Mouse (Mus musculus): ENCODE measurements at regions not wholly inside any gene's neighbourhood (a gene's known extent, or its start where the extent isn't known, plus 50 kb on each side); places are given as distances from the start of the nearest gene placed in this dataset.

DNA sequence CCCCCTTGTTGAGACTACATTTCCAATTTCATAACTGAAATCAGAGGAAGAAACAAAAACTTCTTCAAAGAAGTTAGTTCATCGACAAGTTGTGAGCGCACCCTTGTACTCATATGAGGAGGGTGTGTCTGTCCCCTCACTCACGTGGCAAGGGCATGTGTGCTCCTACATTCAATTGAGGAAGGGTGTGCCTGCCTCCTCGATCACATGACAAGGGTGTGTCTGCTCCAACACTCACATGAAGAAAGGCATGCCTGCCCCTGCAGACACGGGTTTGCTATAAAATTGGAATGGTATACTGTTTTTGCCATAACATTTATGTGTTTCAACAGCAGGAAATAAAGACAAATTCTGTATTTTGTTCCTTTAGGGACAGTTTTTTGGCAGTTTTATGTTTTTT, 290.6 kb upstream of the Spred2 start:
- WGBS, result 74% methylated on average over 5 of the region's 5 CpGs
- ATAC-seq, result no peak
- H3K9ac ChIP-seq (ENCODE audit: low read depth, low read length), result no peak overlapping the region
- no peak overlapping the region for H3K4me2 ChIP-seq (replicated peaks; ENCODE audit: low read depth)
- H3K36me3 ChIP-seq (ENCODE audit: control insufficient read depth, insufficient read depth), result no peaks in the 10 kb centered on the region
- no peak overlapping the region for H3K27ac ChIP-seq (ENCODE audit: low read depth, low read length)
- no peak overlapping the region for H3K4me3 ChIP-seq (ENCODE audit: low read depth, low read length)
- TF ChIP-seq CTCF (IDR thresholded peaks at IDR 0.05; ENCODE audit: low read depth), result no peak
- no peaks in the 10 kb centered on the region for H3K4me1 ChIP-seq (replicated peaks; ENCODE audit: control insufficient read depth, insufficient read depth, low read length)
- no peaks in the 10 kb centered on the region for H3K9me3 ChIP-seq (ENCODE audit: control insufficient read depth)
- H3K27me3 ChIP-seq (replicated peaks; ENCODE audit: control insufficient read depth, insufficient read depth, low read length), result no peaks in the 10 kb centered on the region

- no peak for ATAC-seq
- no peaks in the 10 kb centered on the region for H3K9me3 ChIP-seq (ENCODE audit: control insufficient read depth)
- H3K4me3 ChIP-seq (ENCODE audit: low read depth, low read length), result no peak overlapping the region
- H3K36me3 ChIP-seq (ENCODE audit: control insufficient read depth, insufficient read depth), result no peaks in the 10 kb centered on the region
- no peak overlapping the region for H3K27ac ChIP-seq (ENCODE audit: low read depth, low read length)
- H3K27me3 ChIP-seq (replicated peaks; ENCODE audit: control insufficient read depth, insufficient read depth, low read length), result no peaks in the 10 kb centered on the region
- H3K4me1 ChIP-seq (replicated peaks; ENCODE audit: control insufficient read depth, insufficient read depth, low read length), result no peaks in the 10 kb centered on the region
- TF ChIP-seq CTCF (IDR thresholded peaks at IDR 0.05; ENCODE audit: low read depth), result no peak
- 70% methylated on average over 8 of the region's 8 CpGs for WGBS
- H3K9ac ChIP-seq (ENCODE audit: low read depth, low read length), result no peak overlapping the region
- no peak overlapping the region for H3K4me2 ChIP-seq (replicated peaks; ENCODE audit: low read depth)
These were observed 283.0 kb upstream of the Spred2 start for GRCm38 (mm10) chr11:19641153-19641552.

DNA sequence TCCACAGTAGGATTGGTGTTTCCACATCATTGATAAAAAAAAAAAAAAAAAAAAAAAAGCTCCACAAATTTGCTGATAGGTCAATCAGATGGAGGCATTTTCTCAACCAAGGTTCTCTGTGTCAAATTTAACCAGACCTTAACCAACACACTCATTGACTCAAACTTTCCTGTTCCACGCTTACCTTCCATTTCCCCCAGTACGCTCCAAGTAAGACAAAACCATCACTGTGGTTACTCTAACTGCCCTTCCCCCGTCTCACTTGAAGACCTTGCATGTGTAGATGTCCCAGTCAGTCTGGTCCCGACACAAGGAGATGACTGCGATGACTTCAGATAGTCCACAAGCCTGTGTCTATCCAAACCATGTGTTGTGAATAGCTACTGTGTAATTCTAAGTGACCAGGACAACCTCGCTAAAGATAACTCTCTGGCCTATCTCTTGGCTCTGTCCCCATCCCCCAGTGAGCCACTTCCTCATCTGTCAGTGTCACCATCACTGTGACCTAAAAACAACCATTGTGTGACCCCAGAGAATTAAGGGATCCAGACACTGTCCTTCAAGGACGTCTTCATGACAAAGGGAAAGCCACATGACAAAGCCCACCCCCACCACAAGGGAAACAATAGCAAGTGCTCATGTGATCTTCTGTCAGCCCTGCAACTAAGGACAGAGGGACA, 279.9 kb upstream of the Spred2 start:
- Histone ChIP-seq H3K9ac (ENCODE audit: low read depth, low read length) (no peak overlapping the region), H3K9me3 (ENCODE audit: control insufficient read depth) (no peaks in the 10 kb centered on the region), H3K36me3 (ENCODE audit: control insufficient read depth, insufficient read depth) (no peaks in the 10 kb centered on the region), H3K4me3 (ENCODE audit: low read depth, low read length) (no peak overlapping the region), H3K4me2 (replicated peaks; ENCODE audit: low read depth) (no peak overlapping the region), H3K27me3 (replicated peaks; ENCODE audit: control insufficient read depth, insufficient read depth, low read length) (no peaks in the 10 kb centered on the region), H3K4me1 (replicated peaks; ENCODE audit: control insufficient read depth, insufficient read depth, low read length) (no peaks in the 10 kb centered on the region), H3K27ac (ENCODE audit: low read depth, low read length) (no peak overlapping the region)
- WGBS, result 81% methylated on average over 7 of the region's 7 CpGs
- no peak for ATAC-seq
- TF ChIP-seq CTCF (IDR thresholded peaks at IDR 0.05; ENCODE audit: low read depth), result no peak

DNA sequence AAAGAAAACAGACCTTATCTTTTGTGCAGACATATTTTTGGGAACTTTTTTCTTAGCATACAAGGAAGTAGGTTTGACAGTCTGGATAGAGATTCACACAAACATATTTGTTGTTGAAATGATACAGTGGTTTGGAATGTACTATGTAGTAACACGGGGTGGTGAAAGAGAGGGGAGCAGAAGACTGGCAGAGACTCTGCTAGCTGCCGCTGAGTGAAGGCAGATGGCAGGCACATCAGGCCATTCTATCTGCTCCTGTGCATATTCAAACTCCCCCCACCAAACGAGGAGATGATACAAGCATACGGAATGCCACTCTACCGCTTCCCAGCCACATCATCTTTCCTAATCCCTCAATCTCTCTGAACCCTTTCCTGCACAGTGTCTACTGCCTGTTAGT, 279.1 kb upstream of the Spred2 start:
- WGBS, result 82% methylated on average over 5 of the region's 5 CpGs
- no peaks in the 10 kb centered on the region for H3K36me3 ChIP-seq (ENCODE audit: control insufficient read depth, insufficient read depth)
- no peaks in the 10 kb centered on the region for H3K27me3 ChIP-seq (replicated peaks; ENCODE audit: control insufficient read depth, insufficient read depth, low read length)
- H3K27ac ChIP-seq (ENCODE audit: low read depth, low read length), result no peak overlapping the region
- no peak overlapping the region for H3K4me3 ChIP-seq (ENCODE audit: low read depth, low read length)
- no peaks in the 10 kb centered on the region for H3K4me1 ChIP-seq (replicated peaks; ENCODE audit: control insufficient read depth, insufficient read depth, low read length)
- ATAC-seq, result no peak
- H3K4me2 ChIP-seq (replicated peaks; ENCODE audit: low read depth), result no peak overlapping the region
- TF ChIP-seq CTCF (IDR thresholded peaks at IDR 0.05; ENCODE audit: low read depth), result no peak
- no peaks in the 10 kb centered on the region for H3K9me3 ChIP-seq (ENCODE audit: control insufficient read depth)
- H3K9ac ChIP-seq (ENCODE audit: low read depth, low read length), result no peak overlapping the region

- no peaks in the 10 kb centered on the region for H3K36me3 ChIP-seq (ENCODE audit: control insufficient read depth, insufficient read depth)
- H3K4me3 ChIP-seq (ENCODE audit: low read depth, low read length), result no peak overlapping the region
- no peak for TF ChIP-seq CTCF (IDR thresholded peaks at IDR 0.05; ENCODE audit: low read depth)
- 75% methylated on average over 6 of the region's 6 CpGs for WGBS
- H3K4me1 ChIP-seq (replicated peaks; ENCODE audit: control insufficient read depth, insufficient read depth, low read length), result no peaks in the 10 kb centered on the region
- no peak overlapping the region for H3K27ac ChIP-seq (ENCODE audit: low read depth, low read length)
- no peaks in the 10 kb centered on the region for H3K9me3 ChIP-seq (ENCODE audit: control insufficient read depth)
- H3K4me2 ChIP-seq (replicated peaks; ENCODE audit: low read depth), result no peak overlapping the region
- no peaks in the 10 kb centered on the region for H3K27me3 ChIP-seq (replicated peaks; ENCODE audit: control insufficient read depth, insufficient read depth, low read length)
- no peak for ATAC-seq
- H3K9ac ChIP-seq (ENCODE audit: low read depth, low read length), result no peak overlapping the region
These were observed 272.7 kb upstream of the Spred2 start for GRCm38 (mm10) chr11:19651522-19651921.

GRCm38 (mm10) chr11:19651929-19652328, 272.2 kb upstream of the Spred2 start:
- H3K9me3 ChIP-seq (ENCODE audit: control insufficient read depth), result no peaks in the 10 kb centered on the region
- no peak overlapping the region for H3K4me2 ChIP-seq (replicated peaks; ENCODE audit: low read depth)
- WGBS, result 89% methylated on average over 7 of the region's 7 CpGs
- H3K36me3 ChIP-seq (ENCODE audit: control insufficient read depth, insufficient read depth), result no peaks in the 10 kb centered on the region
- H3K4me1 ChIP-seq (replicated peaks; ENCODE audit: control insufficient read depth, insufficient read depth, low read length), result no peaks in the 10 kb centered on the region
- ATAC-seq, result no peak
- no peak overlapping the region for H3K9ac ChIP-seq (ENCODE audit: low read depth, low read length)
- H3K27me3 ChIP-seq (replicated peaks; ENCODE audit: control insufficient read depth, insufficient read depth, low read length), result no peaks in the 10 kb centered on the region
- H3K27ac ChIP-seq (ENCODE audit: low read depth, low read length), result no peak overlapping the region
- TF ChIP-seq CTCF (IDR thresholded peaks at IDR 0.05; ENCODE audit: low read depth), result no peak
- no peak overlapping the region for H3K4me3 ChIP-seq (ENCODE audit: low read depth, low read length)

GRCm38 (mm10) chr11:19659511-19659910, 264.7 kb upstream of the Spred2 start:
- no peak overlapping the region for H3K9ac ChIP-seq (ENCODE audit: low read depth, low read length)
- no peak for ATAC-seq
- no peaks in the 10 kb centered on the region for H3K4me1 ChIP-seq (replicated peaks; ENCODE audit: control insufficient read depth, insufficient read depth, low read length)
- TF ChIP-seq CTCF (IDR thresholded peaks at IDR 0.05; ENCODE audit: low read depth), result no peak
- H3K4me2 ChIP-seq (replicated peaks; ENCODE audit: low read depth), result no peak overlapping the region
- no peaks in the 10 kb centered on the region for H3K36me3 ChIP-seq (ENCODE audit: control insufficient read depth, insufficient read depth)
- H3K4me3 ChIP-seq (ENCODE audit: low read depth, low read length), result no peak overlapping the region
- no peak overlapping the region for H3K27ac ChIP-seq (ENCODE audit: low read depth, low read length)
- no peaks in the 10 kb centered on the region for H3K27me3 ChIP-seq (replicated peaks; ENCODE audit: control insufficient read depth, insufficient read depth, low read length)
- H3K9me3 ChIP-seq (ENCODE audit: control insufficient read depth), result no peaks in the 10 kb centered on the region
- 70% methylated on average over 4 of the region's 4 CpGs for WGBS
